In the genomic region with DNA sequence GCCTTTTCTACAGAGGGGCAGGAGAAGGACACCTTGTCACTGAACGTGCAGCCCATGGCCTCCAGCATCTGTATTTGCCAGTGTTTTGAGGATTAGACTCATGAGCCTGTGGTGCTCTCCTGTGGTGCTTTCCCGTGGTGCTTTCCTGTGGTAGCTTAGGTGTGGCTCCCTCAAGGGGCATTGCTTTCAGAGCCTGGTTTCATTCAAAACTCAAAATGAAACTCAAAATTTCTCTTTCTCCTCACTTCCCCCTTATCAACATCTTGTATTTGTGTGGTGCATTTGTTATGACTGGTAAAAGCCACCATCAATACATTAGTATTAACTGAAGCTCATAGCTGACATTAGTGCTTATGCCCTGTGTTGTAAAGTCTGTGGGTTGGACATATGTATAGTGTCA, we compare ENCODE assay signal across 20 mouse cellular contexts.
DNase-seq lines count a peak whose midpoint lies in the region; ATAC-seq and TF ChIP-seq lines count a peak whose summit lies in the region.
"Had no signal": no experiment of that assay in that cellular context is flagged by ENCODE, and none has a peak within 500 bp of the region (broad histone marks: within the 10 kb centered on the region; RNA-seq: fewer than 3 reads in every experiment).

No protein-coding gene starts in this region.

- DNase-seq in heart, embryonic 10.5 days (ENCODE audit: low spot score), result no peak
- no peak for DNase-seq in heart, adult 8-10 months (ENCODE audit: low spot score)
- DNase-seq in kidney, adult 2 months, result no peak
- no peak for DNase-seq in urinary bladder, adult 18-20 months (ENCODE audit: low spot score in 2 of 2)
- DNase-seq in right cerebral cortex, postnatal 10 days (ENCODE audit: low spot score in 2 of 2), result no peak
- DNase-seq in lung, postnatal 10 days, result no peak
- DNase-seq: gastrocnemius, postnatal 25 days had no signal

- no peak for ATAC-seq in kidney, embryonic 14.5 days (ENCODE audit: low FRiP score, low TSS enrichment)
- ATAC-seq in granulocyte monocyte progenitor cell, adult 5-6 weeks (replicated peaks; ENCODE audit: poor library complexity, severe bottlenecking), result 0 out of 2 replicates have a peak, but pooled peaks have one; percentile 7
- ATAC-seq: activated CD4-positive, CD25-positive, alpha-beta regulatory T cell, adult 4 months; CD4-positive, CD25-positive, alpha-beta regulatory T cell, adult 4 months; forebrain, embryonic 15.5 days; hindbrain, postnatal 0 days; intestine, postnatal 0 days had no signal

- H3K9me3 ChIP-seq in heart, embryonic 10.5 days, result no peaks in the 10 kb centered on the region
- no peaks in the 10 kb centered on the region for H3K9me3 ChIP-seq in kidney, embryonic 14.5 days (ENCODE audit: control insufficient read depth, low read length)
- H3K9me3 ChIP-seq: embryonic facial prominence, embryonic 10.5 days; embryonic facial prominence, embryonic 13.5 days; forebrain, embryonic 12.5 days; forebrain, embryonic 15.5 days had no signal

- H3K4me2 ChIP-seq in kidney, embryonic 14.5 days (replicated peaks; ENCODE audit: low read depth, low read length), result no peak overlapping the region
- H3K4me2 ChIP-seq: embryonic facial prominence, embryonic 13.5 days; forebrain, embryonic 12.5 days; forebrain, embryonic 15.5 days; hindbrain, embryonic 14.5 days had no signal

- WGBS in heart, embryonic 10.5 days, result 71% methylated on average over 2 of the region's 2 CpGs
- WGBS in kidney, embryonic 14.5 days, result 78% methylated on average over 2 of the region's 2 CpGs
- WGBS in kidney, adult 2 months, result 85% methylated on average over 2 of the region's 2 CpGs

- H3K9ac ChIP-seq in kidney, embryonic 14.5 days (ENCODE audit: low read depth, low read length), result no peak overlapping the region
- H3K9ac ChIP-seq: embryonic facial prominence, embryonic 13.5 days; forebrain, embryonic 12.5 days; forebrain, embryonic 15.5 days; hindbrain, embryonic 14.5 days had no signal

- no peak for TF ChIP-seq CTCF in kidney, adult 2 months (conservative IDR thresholded peaks at IDR 0.05; ENCODE audit: insufficient read depth, insufficient read length, low read depth, low read length)

- peak overlapping the region; percentile 53; the same call in 1 of the 2 replicates for H3K27ac ChIP-seq in heart, embryonic 10.5 days
- H3K27ac ChIP-seq in kidney, embryonic 14.5 days (ENCODE audit: low read depth, low read length), result 0 out of 2 replicates have a peak overlapping the region, but pooled peaks have one; percentile 2
- H3K27ac ChIP-seq in kidney, adult 2 months (ENCODE audit: insufficient read depth, low read depth, low read length), result no peak overlapping the region
- H3K27ac ChIP-seq: embryonic facial prominence, embryonic 10.5 days; embryonic facial prominence, embryonic 13.5 days; forebrain, embryonic 12.5 days; forebrain, embryonic 15.5 days; heart, adult 2 months; hindbrain, embryonic 14.5 days; hindbrain, postnatal 0 days had no signal

- H3K27me3 ChIP-seq in heart, embryonic 10.5 days (ENCODE audit: insufficient read depth, poor library complexity, severe bottlenecking), result no peaks in the 10 kb centered on the region
- H3K27me3 ChIP-seq in kidney, embryonic 14.5 days (ENCODE audit: control insufficient read depth, insufficient read depth, low read length), result no peaks in the 10 kb centered on the region; the same call in 1 of the 2 replicates
- H3K27me3 ChIP-seq in kidney, adult 2 months (replicated peaks; ENCODE audit: control insufficient read depth, insufficient read depth, low read length), result no peaks in the 10 kb centered on the region
- H3K27me3 ChIP-seq: embryonic facial prominence, embryonic 13.5 days; forebrain, embryonic 12.5 days; forebrain, embryonic 15.5 days had no signal

- no peaks in the 10 kb centered on the region for H3K36me3 ChIP-seq in heart, embryonic 10.5 days
- no peaks in the 10 kb centered on the region for H3K36me3 ChIP-seq in kidney, embryonic 14.5 days (ENCODE audit: control insufficient read depth, insufficient read depth, low read length)
- H3K36me3 ChIP-seq in kidney, adult 2 months (ENCODE audit: control insufficient read depth, insufficient read depth, low read length), result no peaks in the 10 kb centered on the region
- H3K36me3 ChIP-seq: forebrain, embryonic 12.5 days; forebrain, embryonic 15.5 days had no signal

- peaks cover 88% of the 10 kb centered on the region for H3K4me1 ChIP-seq in heart, embryonic 10.5 days
- peaks cover 28% of the 10 kb centered on the region for H3K4me1 ChIP-seq in kidney, embryonic 14.5 days (ENCODE audit: control insufficient read depth, insufficient read depth, low read length)
- H3K4me1 ChIP-seq in kidney, adult 2 months (ENCODE audit: control insufficient read depth, insufficient read depth, low read length), result no peaks in the 10 kb centered on the region
- H3K4me1 ChIP-seq: forebrain, embryonic 12.5 days; forebrain, embryonic 15.5 days had no signal

- no peak for TF ChIP-seq POLR2A in kidney, adult 2 months (IDR thresholded peaks at IDR 0.05; ENCODE audit: low read depth, low read length)

- no peak overlapping the region for H3K4me3 ChIP-seq in heart, embryonic 10.5 days
- H3K4me3 ChIP-seq in kidney, embryonic 14.5 days (ENCODE audit: low read length), result no peak overlapping the region
- H3K4me3 ChIP-seq in kidney, adult 2 months (ENCODE audit: insufficient read depth, low read depth, low read length), result no peak overlapping the region
- H3K4me3 ChIP-seq: embryonic facial prominence, embryonic 10.5 days; embryonic facial prominence, embryonic 13.5 days; erythroblast, embryonic 14.5 days; forebrain, embryonic 12.5 days; forebrain, embryonic 15.5 days; heart, adult 2 months had no signal
